Mouse (Mus musculus) limb, embryonic 11.5 days (tissue): ENCODE data around the gene Tead1. TPM values are rescaled to one million over a fixed set of nuclear protein-coding genes. Genes with fewer than 3 reads are reported as not detected.

Source experiments
- ATAC-seq: fragments of 200-750 bp; cut with Nextera tagmentation; 2 replicates; pipeline ENCODE4 v1.8.0; 2017; ENCODE audit warnings: low read depth; ENCODE audit not compliant: insufficient number of reproducible peaks, low FRiP score, low TSS enrichment
- DNase-seq: peaks from one replicate; pipeline ENCODE4 v3.0.0-alpha.2; 2015; ENCODE audit warnings: low spot score
- H3K27ac ChIP-seq: fragments of 300-500 bp; sonication (generic); replicated peaks from 2 replicates; pipeline ENCODE4 v1.5.1; 2014; ENCODE audit warnings: low read depth, mild to moderate bottlenecking, low read length
- H3K27me3 ChIP-seq: fragments of 300-500 bp; sonication (generic); 2 replicates; pipeline ENCODE4 v1.6.1; 2014; ENCODE audit warnings: mild to moderate bottlenecking, low read length, mixed read lengths; ENCODE audit not compliant: control insufficient read depth, insufficient read depth
- H3K36me3 ChIP-seq: fragments of 300-500 bp; sonication (generic); 2 replicates; pipeline ENCODE4 v1.6.1; 2014; ENCODE audit warnings: mild to moderate bottlenecking, low read length, moderate library complexity, mixed read lengths; ENCODE audit not compliant: control insufficient read depth, insufficient read depth
- H3K4me1 ChIP-seq: fragments of 300-500 bp; sonication (generic); 2 replicates; pipeline ENCODE4 v1.6.1; 2014; ENCODE audit warnings: low read length, mixed read lengths; ENCODE audit not compliant: control insufficient read depth, insufficient read depth
- H3K4me2 ChIP-seq: fragments of 300-500 bp; sonication (generic); 2 replicates; pipeline ENCODE4 v1.6.1; 2014; ENCODE audit warnings: low read depth, mild to moderate bottlenecking, moderate library complexity; ENCODE audit not compliant: severe bottlenecking
- H3K4me3 ChIP-seq: fragments of 300-500 bp; sonication (generic); 2 replicates; pipeline ENCODE4 v1.5.1; 2014; ENCODE audit warnings: low read depth, low read length
- H3K9ac ChIP-seq: fragments of 300-500 bp; sonication (generic); 2 replicates; pipeline ENCODE4 v1.6.1; 2014; ENCODE audit warnings: mild to moderate bottlenecking, low read length
- H3K9me3 ChIP-seq: fragments of 300-500 bp; sonication (generic); 2 replicates; pipeline ENCODE4 v1.6.1; 2016; ENCODE audit warnings: low read length; ENCODE audit not compliant: control insufficient read depth
- WGBS: fragments of 180-500 bp; shearing (Covaris S2); extraction: QIAGEN DNeasy Blood & Tissue Kit; methylation state at CpG from one replicate; pipeline ENCODE4 v1.1.7; 2014; 5-methylcytosine and 5-hydroxymethylcytosine counted together
- polyA plus RNA-seq: library from polyadenylated mRNA; unstranded; fragments of >200 nt; fragmentation: Nextera tagmentation; extraction: Ambion mirVana; gene quantifications from 2 replicates; pipeline ENCODE4 v1.2.1, GENCODE M21; 2014

The Tead1 gene
- polyA plus RNA-seq, 1 experiment from 2014 or later, result 18.3 TPM

- Histone ChIP-seq H3K36me3 (no peaks in the 10 kb centered on the region), H3K4me2 (no peak overlapping the region), H3K4me3 (no peak overlapping the region), H3K27ac (no peak overlapping the region), H3K9me3 (no peaks in the 10 kb centered on the region), H3K9ac (no peak overlapping the region), H3K4me1 (no peaks in the 10 kb centered on the region), H3K27me3 (no peaks in the 10 kb centered on the region)
- ATAC-seq (no peak), DNase-seq (no peak)
- 93% methylated on average over 2 of the region's 2 CpGs for WGBS
Observed at GRCm38 (mm10) chr7:112896363-112896762, 217.2 kb downstream of the Tead1 start.

GRCm38 (mm10) chr7:112901710-112902109 is 222.6 kb downstream of the Tead1 start:
- Histone ChIP-seq H3K36me3 (no peaks in the 10 kb centered on the region), H3K9ac (no peak overlapping the region), H3K4me2 (no peak overlapping the region), H3K9me3 (no peaks in the 10 kb centered on the region), H3K27ac (no peak overlapping the region), H3K4me1 (no peaks in the 10 kb centered on the region), H3K27me3 (no peaks in the 10 kb centered on the region), H3K4me3 (no peak overlapping the region)
- no peak for ATAC-seq
- WGBS, result 93% methylated on average over 7 of the region's 7 CpGs
- DNase-seq, result no peak

GRCm38 (mm10) chr7:112906848-112907247 is 227.7 kb downstream of the Tead1 start:
- Histone ChIP-seq H3K4me1 (no peaks in the 10 kb centered on the region), H3K9ac (no peak overlapping the region), H3K4me3 (no peak overlapping the region), H3K9me3 (no peaks in the 10 kb centered on the region), H3K27me3 (no peaks in the 10 kb centered on the region), H3K36me3 (no peaks in the 10 kb centered on the region), H3K27ac (no peak overlapping the region), H3K4me2 (no peak overlapping the region)
- no peak for DNase-seq
- no peak for ATAC-seq
- 91% methylated on average over 5 of the region's 5 CpGs for WGBS

GRCm38 (mm10) chr7:112907468-112907867 is 228.3 kb downstream of the Tead1 start:
- no peak overlapping the region for H3K27ac ChIP-seq

GRCm38 (mm10) chr7:112909164-112909563 is 230.0 kb downstream of the Tead1 start:
- Histone ChIP-seq H3K27me3 (no peaks in the 10 kb centered on the region), H3K9ac (no peak overlapping the region), H3K27ac (no peak overlapping the region), H3K4me1 (no peaks in the 10 kb centered on the region), H3K36me3 (no peaks in the 10 kb centered on the region), H3K9me3 (no peaks in the 10 kb centered on the region), H3K4me2 (no peak overlapping the region), H3K4me3 (no peak overlapping the region)
- ATAC-seq, result no peak
- DNase-seq, result no peak
- WGBS, result 83% methylated on average over 10 of the region's 10 CpGs

More at GRCm38 (mm10) chr7:112907468-112907867, 228.3 kb downstream of the Tead1 start:
- DNase-seq (no peak), ATAC-seq (no peak)
- H3K9ac ChIP-seq, result no peak overlapping the region
- H3K4me1 ChIP-seq, result no peaks in the 10 kb centered on the region
- 72% methylated on average over 2 of the region's 2 CpGs for WGBS
- no peak overlapping the region for H3K4me3 ChIP-seq
- no peak overlapping the region for H3K4me2 ChIP-seq
- H3K9me3 ChIP-seq, result no peaks in the 10 kb centered on the region
- no peaks in the 10 kb centered on the region for H3K27me3 ChIP-seq
- no peaks in the 10 kb centered on the region for H3K36me3 ChIP-seq

DNA sequence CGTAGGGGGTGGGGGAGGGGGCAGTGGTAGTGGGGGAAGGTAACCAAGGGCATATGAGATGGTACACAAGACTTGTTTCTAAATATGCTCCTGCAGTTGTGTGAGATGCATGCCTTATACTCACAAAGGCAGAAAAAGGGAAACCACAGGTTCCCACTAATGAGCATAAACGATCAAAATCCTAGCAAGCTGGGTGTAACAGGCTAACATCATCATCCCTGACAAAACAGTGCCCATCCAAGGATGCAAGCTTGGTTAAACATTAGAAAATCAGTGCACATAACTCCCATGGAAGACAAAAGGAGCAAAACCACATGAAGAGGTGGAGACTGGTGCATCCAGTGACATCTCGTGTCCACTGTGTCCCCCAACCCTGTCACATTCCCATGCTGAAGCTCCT is 233.9 kb downstream of the Tead1 start:
- Histone ChIP-seq H3K4me2 (no peak overlapping the region), H3K4me3 (no peak overlapping the region), H3K9ac (no peak overlapping the region), H3K36me3 (no peaks in the 10 kb centered on the region), H3K4me1 (no peaks in the 10 kb centered on the region), H3K27ac (no peak overlapping the region), H3K9me3 (no peaks in the 10 kb centered on the region), H3K27me3 (no peaks in the 10 kb centered on the region)
- no peak for DNase-seq
- WGBS, result 90% methylated on average over 3 of the region's 3 CpGs
- ATAC-seq, result no peak

GRCm38 (mm10) chr7:112915571-112915970 is 236.5 kb downstream of the Tead1 start:
- no peaks in the 10 kb centered on the region for H3K4me1 ChIP-seq
- no peaks in the 10 kb centered on the region for H3K36me3 ChIP-seq
- no peaks in the 10 kb centered on the region for H3K9me3 ChIP-seq
- H3K9ac ChIP-seq, result no peak overlapping the region
- ATAC-seq, result no peak
- no peak for DNase-seq
- 87% methylated on average over 4 of the region's 4 CpGs for WGBS
- H3K27me3 ChIP-seq, result no peaks in the 10 kb centered on the region
- no peak overlapping the region for H3K27ac ChIP-seq
- no peak overlapping the region for H3K4me3 ChIP-seq
- H3K4me2 ChIP-seq, result no peak overlapping the region

GRCm38 (mm10) chr7:112917613-112918278 is 238.6 kb downstream of the Tead1 start:
- ATAC-seq, result no peak
- Histone ChIP-seq H3K9me3 (no peaks in the 10 kb centered on the region), H3K4me3 (no peak overlapping the region), H3K9ac (no peak overlapping the region), H3K27me3 (no peaks in the 10 kb centered on the region), H3K4me2 (no peak overlapping the region), H3K36me3 (no peaks in the 10 kb centered on the region), H3K4me1 (no peaks in the 10 kb centered on the region), H3K27ac (no peak overlapping the region)
- DNase-seq, result no peak
- WGBS, result 71% methylated on average over 10 of the region's 10 CpGs
